Mouse (Mus musculus) intestine, postnatal 0 days (tissue): ENCODE data around the gene Aip. TPM values are rescaled to one million over a fixed set of nuclear protein-coding genes. Genes with fewer than 3 reads are reported as not detected.
A peak's percentile ranks its signal among the peaks of the same experiment; 100 is the strongest.
"Not testable (repeated sequence)": the region's sequence is repeated elsewhere in the genome, so short reads cannot be mapped to it uniquely, and the experiment has no call there.

Experiments used
- ATAC-seq: fragments of 200-750 bp; cut with Nextera tagmentation; 2 replicates; pipeline ENCODE4 v1.8.0; 2017; ENCODE audit warnings: mild to moderate bottlenecking, moderate TSS enrichment, moderate library complexity
- H3K27ac ChIP-seq: fragments of 300-500 bp; sonication (generic); 2 replicates; pipeline ENCODE4 v1.5.1; 2014; ENCODE audit warnings: mild to moderate bottlenecking, low read depth, low read length, moderate library complexity
- H3K27me3 ChIP-seq: fragments of 300-500 bp; sonication (generic); replicated peaks from 2 replicates; pipeline ENCODE4 v1.6.1; 2014; ENCODE audit warnings: low read length, mixed read lengths; ENCODE audit not compliant: control insufficient read depth, insufficient read depth
- H3K36me3 ChIP-seq: fragments of 300-500 bp; sonication (generic); 2 replicates; pipeline ENCODE4 v1.6.1; 2014; ENCODE audit warnings: mild to moderate bottlenecking, moderate library complexity; ENCODE audit not compliant: control insufficient read depth, insufficient read depth
- H3K4me1 ChIP-seq: fragments of 300-500 bp; sonication (generic); replicated peaks from 2 replicates; pipeline ENCODE4 v1.6.1; 2014; ENCODE audit warnings: antibody characterized with exemption, low read length, mixed read lengths; ENCODE audit not compliant: control insufficient read depth, insufficient read depth
- H3K4me2 ChIP-seq: fragments of 300-500 bp; sonication (generic); replicated peaks from 2 replicates; pipeline ENCODE4 v1.6.1; 2014; ENCODE audit warnings: low read depth, mild to moderate bottlenecking, moderate library complexity
- H3K4me3 ChIP-seq: fragments of 300-500 bp; sonication (generic); 2 replicates; pipeline ENCODE4 v1.5.1; 2014; ENCODE audit warnings: low read depth, low read length
- H3K9ac ChIP-seq: fragments of 300-500 bp; sonication (generic); 2 replicates; pipeline ENCODE4 v1.6.1; 2014; ENCODE audit warnings: mild to moderate bottlenecking, low read depth, low read length
- H3K9me3 ChIP-seq: fragments of 300-500 bp; sonication (generic); 2 replicates; pipeline ENCODE4 v1.6.1; 2016; ENCODE audit warnings: mixed run types; ENCODE audit not compliant: control insufficient read depth
- CTCF ChIP-seq: sonication (generic); IDR thresholded peaks from 2 replicates; pipeline ENCODE4 v1.5.1; 2016; ENCODE audit warnings: low read depth, mild to moderate bottlenecking, control low read depth, antibody characterized with exemption, moderate library complexity
- WGBS: fragments of 180-500 bp; shearing (Covaris S2); extraction: QIAGEN DNeasy Blood & Tissue Kit; methylation state at CpG from one replicate; pipeline ENCODE4 v1.1.7; 2014; 5-methylcytosine and 5-hydroxymethylcytosine counted together
- polyA plus RNA-seq: library from polyadenylated mRNA; unstranded; fragments of >200 nt; fragmentation: Nextera tagmentation; extraction: Ambion mirVana; gene quantifications from 2 replicates; pipeline ENCODE4 v1.2.1, GENCODE M21; 2015

Gene Aip
- polyA plus RNA-seq, 1 experiment from 2014 or later = 42.0 TPM

DNA sequence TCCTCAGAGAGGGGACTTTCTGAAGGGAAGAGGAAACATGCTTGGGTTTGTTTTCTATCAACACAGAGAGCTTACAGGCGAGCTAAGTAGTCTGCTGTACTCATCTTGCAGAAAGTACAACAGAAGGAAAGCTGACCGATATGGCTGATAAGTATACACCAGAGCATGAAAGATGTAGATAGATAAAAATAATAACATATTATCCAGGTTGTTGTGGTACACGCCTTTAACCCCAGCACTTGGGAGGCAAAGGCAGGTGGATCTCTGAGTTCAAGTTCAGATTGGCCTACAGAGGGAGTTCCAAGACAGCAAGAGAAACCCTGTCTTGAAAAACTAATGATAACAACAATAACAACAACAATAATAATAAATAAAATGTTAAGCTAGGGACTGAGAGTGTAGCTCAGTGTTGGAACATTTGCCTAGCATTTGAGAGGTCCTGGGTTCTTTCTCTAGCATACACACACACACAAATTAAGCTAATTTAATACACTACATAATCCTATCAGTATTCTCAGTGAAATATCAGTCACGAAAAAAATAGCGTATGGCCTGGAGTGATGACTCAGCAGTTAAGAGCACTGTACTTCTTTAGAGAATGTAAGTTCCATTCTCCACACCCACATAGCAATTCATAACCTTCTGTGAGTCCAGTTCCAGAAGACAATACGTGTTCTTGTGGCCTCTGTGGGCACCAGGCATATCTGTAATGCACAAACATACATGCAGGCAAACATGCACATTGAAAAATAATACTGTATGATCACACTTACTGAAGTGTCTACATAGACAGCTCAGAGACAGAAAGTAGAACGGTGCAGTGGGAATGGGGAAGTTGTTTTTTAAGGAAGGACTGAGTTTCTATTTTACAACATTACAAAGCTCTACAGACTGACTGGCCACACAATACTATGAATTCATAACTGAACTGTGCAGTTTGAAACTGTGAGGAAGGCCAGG is 3.0 kb downstream of the Aip start:
- WGBS = 72% methylated on average over 7 of the region's 7 CpGs
- ATAC-seq = no peak

GRCm38 (mm10) chr19:4121896-4122295 is 3.8 kb downstream of the Aip start:
- H3K27ac ChIP-seq, ATAC-seq, H3K27me3 ChIP-seq, H3K9me3 ChIP-seq, H3K9ac ChIP-seq, H3K4me3 ChIP-seq, H3K4me1 ChIP-seq: not testable (repeated sequence)
- H3K36me3 ChIP-seq = peaks cover 18% of the 10 kb centered on the region
- peak overlapping the region; percentile 53; the same call in 1 of the 2 replicates for H3K4me2 ChIP-seq
- WGBS = 58% methylated on average over 6 of the region's 6 CpGs

More for the DNA sequence above, 3.0 kb downstream of the Aip start:
- peaks cover 10% of the 10 kb centered on the region; the same call in 1 of the 2 replicates for H3K36me3 ChIP-seq
- H3K27me3 ChIP-seq = no peaks in the 10 kb centered on the region
- H3K4me1 ChIP-seq = peaks cover 8% of the 10 kb centered on the region; the same call in 1 of the 2 replicates
- no peaks in the 10 kb centered on the region for H3K9me3 ChIP-seq
- 0 out of 2 replicates have a peak, but pooled peaks have one; percentile 17 for TF ChIP-seq CTCF
- H3K9ac ChIP-seq = no peak overlapping the region
- H3K27ac ChIP-seq = no peak overlapping the region
- H3K4me3 ChIP-seq = no peak overlapping the region
- H3K4me2 ChIP-seq = no peak overlapping the region

GRCm38 (mm10) chr19:4121097-4121805 is 4.4 kb downstream of the Aip start:
- H3K27ac ChIP-seq = peak overlapping the region; percentile 43
- H3K4me2 ChIP-seq = peak overlapping the region; percentile 53
- ATAC-seq = peak; percentile 74
- WGBS = 2% methylated on average over 38 of the region's 38 CpGs
- H3K9me3 ChIP-seq = no peaks in the 10 kb centered on the region
- peak overlapping the region; percentile 43; the same call in 1 of the 2 replicates for H3K9ac ChIP-seq
- TF ChIP-seq CTCF = no peak
- peak overlapping the region; percentile 34 for H3K4me3 ChIP-seq
- peaks cover 21% of the 10 kb centered on the region for H3K36me3 ChIP-seq
- H3K27me3 ChIP-seq = no peaks in the 10 kb centered on the region
- peaks cover 6% of the 10 kb centered on the region; the same call in 1 of the 2 replicates for H3K4me1 ChIP-seq

- peaks cover 6% of the 10 kb centered on the region; the same call in 1 of the 2 replicates for H3K4me1 ChIP-seq
- WGBS = 92% methylated on average over 2 of the region's 2 CpGs
- H3K27me3 ChIP-seq = no peaks in the 10 kb centered on the region
- ATAC-seq = no peak
- peak overlapping the region; percentile 34; the same call in 1 of the 2 replicates for H3K4me3 ChIP-seq
- no peak for TF ChIP-seq CTCF
- H3K27ac ChIP-seq = no peak overlapping the region
- peaks cover 28% of the 10 kb centered on the region for H3K36me3 ChIP-seq
- H3K9ac ChIP-seq = no peak overlapping the region
- H3K4me2 ChIP-seq = peak overlapping the region; percentile 53; the same call in 1 of the 2 replicates
- H3K9me3 ChIP-seq = no peaks in the 10 kb centered on the region
These were observed 5.2 kb downstream of the Aip start for GRCm38 (mm10) chr19:4120496-4120895.

DNA sequence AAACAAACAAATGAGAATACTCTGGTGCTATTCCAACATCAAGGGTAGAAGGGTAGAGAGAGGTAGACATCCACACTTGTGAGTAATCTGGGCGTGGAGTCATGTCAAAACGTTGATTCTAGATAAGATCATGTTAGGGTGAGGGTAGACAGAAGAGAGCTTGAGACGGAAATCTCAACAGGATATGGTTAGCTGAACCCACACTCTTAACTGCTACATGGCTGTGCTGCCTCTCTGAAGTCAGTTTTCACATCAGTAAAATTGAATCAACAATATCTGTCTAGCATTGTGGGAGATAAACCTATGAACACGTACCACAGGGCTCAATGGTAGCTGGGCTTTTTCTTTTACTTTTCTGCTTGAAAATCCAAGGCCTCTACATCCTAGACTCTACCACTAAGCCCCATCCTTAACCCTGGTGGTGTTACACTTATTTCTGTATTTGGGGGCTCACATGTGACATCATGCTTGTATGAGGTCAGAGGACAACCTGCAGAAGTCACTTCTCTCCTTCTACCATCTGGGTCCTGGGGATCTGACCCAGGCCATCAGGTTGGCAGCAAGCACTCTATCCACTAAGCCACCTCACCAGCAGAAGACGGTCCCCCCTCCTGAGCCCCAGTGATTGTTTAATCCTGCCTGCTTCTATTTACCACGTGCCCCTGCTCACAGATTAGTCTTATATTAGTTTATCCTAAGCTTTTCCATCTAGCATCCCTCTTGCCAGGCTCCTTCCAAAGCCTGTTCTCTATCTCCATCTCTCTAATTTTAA is 5.8 kb downstream of the Aip start:
- Histone ChIP-seq H3K4me3 (no peak overlapping the region), H3K27ac (no peak overlapping the region), H3K36me3 (peaks cover 34% of the 10 kb centered on the region), H3K27me3 (no peaks in the 10 kb centered on the region), H3K4me1 (peaks cover 3% of the 10 kb centered on the region; the same call in 1 of the 2 replicates), H3K9me3 (no peaks in the 10 kb centered on the region), H3K9ac (no peak overlapping the region), H3K4me2 (peak overlapping the region; percentile 53; the same call in 1 of the 2 replicates)
- WGBS = 74% methylated on average over 6 of the region's 6 CpGs
- no peak for ATAC-seq
- TF ChIP-seq CTCF = no peak
